Mouse (Mus musculus): ENCODE measurements around the gene Lamb3.
A peak's percentile ranks its signal among the peaks of the same experiment; 100 is the strongest.
"Not testable (repeated sequence)": the region's sequence is repeated elsewhere in the genome, so short reads cannot be mapped to it uniquely, and the experiment has no call there.

Gene Lamb3

DNA sequence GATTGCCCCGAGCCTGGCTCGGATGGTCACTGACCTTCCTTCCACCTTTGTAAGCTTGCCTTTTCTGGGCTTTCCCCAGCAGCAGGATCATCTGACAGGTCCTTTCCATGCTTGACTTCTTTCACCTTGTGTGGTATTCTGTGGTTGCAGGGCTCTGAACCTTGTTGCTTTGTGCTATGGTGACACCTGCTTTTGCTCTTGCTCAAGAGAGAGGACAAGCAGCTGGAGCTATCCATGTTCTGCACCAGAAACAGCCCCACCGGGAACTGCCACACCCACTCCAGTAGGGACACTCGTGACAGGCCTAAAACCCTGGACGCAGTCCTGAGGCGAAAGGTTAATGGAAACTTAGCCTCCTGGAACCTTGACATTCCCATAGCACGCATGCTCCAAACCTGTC is 43.9 kb downstream of the Lamb3 start:
- DNase-seq: no peak

DNA sequence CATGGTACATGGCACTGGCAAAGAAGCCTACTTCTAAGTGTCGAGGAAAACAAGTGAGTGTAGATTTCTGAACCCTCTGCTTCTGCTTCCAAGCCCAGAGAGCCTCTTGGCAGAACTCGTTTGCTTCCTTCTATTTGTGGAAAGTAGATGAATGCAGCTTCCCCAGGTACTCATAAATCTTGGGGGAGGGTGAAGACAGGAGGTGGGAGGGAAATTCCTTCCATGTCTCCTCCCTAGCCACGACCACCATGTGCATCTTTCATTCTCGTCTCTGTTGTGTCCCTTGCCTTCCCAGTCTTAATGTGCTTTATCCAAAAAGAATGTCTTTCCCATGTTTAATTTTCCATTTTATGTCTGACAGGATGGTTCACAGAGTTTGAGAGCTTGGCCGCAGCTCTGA is 45.1 kb downstream of the Lamb3 start:
- DNase-seq: no peak

DNA sequence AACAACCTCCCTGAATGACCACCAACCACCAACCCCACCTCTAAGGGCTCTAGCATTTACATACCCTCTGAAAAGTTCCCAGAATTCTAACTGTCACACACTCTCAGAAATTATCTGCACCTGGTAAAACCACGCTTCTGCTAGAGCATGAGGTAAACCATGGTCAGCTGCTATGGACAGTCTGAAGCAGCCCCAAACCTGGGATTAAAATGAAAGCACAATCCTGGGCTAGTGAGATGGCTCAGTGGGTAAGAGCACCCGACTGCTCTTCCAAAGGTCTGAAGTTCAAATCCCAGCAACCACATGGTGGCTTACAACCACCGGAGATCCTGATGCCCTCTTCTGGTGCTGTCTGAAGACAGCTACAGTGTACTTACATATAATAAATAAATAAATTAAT is 46.4 kb downstream of the Lamb3 start:
- not testable (repeated sequence) for DNase-seq

DNA sequence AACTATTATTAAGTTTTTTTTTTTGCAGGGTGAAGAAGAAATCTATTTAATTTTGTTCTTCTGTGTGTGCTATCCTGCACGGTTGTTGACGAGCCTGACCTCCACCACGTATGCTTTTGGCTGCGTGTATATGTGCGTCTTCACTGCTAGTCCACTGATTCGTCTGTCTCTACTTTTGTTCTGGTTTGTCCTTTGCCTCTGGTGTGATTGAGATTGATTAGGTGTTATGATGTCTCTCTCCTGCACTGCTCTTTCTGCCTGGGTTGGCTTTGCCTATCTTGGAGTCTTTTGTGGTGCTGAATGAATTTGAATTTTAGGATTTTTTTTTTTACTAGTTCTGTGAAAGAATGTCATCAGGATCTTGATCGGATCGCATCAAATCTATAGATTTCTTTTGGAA is 47.5 kb downstream of the Lamb3 start:
- no peak for DNase-seq

DNA sequence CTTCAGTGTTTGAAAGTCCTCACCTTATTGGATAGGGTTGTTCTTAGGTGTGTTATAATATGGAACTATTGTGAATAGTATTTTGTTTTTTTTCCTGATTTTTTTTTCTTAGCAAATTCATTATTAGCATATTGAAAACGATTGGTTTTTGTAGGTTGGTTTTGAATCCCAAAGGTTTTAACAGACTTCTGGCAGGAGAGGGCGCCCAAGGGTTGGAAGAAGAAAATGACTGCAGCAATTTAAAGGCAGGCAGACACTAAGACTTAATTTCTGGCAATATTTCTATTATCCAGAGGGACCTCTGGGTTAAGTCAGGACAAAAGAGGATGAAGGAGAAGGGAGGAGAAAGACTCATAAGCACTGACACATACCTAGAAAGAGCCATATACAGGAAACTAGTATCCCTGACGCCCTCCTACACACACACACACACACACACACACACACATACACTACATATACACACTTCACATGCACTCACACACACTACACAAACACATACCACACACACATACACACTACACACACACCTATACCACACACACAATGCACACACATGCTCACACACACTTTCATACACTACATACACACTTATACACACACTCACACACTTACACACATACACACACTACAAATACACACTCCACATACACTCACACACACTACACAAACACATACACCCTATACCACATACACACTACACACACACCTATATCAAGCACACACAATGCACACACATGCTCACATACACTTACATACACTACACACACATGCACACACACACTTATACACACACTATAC is 48.2 kb downstream of the Lamb3 start:
- peak; percentile 63 for DNase-seq

DNA sequence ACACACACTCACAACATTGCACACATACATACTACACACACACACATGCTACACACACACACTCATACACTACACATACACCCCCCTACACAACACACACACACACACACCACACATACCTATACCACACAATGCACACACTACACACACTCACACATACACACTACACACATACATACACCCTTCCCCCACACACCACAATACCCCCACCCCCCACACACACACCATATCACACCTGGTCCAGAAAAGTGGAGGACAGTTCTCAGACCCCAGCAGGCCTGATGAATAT is 48.7 kb downstream of the Lamb3 start:
- DNase-seq: no peak

DNA sequence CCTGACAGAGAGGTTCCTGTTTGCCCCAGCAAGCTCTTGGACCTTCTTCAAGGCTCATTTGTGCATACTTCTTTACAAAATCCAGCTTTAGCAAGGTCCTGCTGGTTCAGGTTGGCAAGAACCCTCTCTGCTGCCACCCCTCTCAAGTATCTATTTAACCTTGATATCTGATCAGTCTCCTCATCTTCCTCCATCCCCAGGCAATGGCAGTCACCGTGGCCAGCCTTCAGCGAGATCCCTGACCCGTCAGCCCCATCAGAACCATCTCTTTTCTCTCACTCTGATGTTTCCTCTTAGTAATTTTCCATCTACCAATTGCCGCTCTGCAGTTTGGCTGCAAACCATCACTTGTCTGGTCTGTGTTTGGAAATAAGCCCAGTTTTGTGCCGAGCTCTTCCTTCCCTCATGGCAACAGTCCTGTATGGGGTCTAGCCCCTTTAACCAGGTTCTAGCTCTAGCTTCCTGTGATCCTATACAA is 49.2 kb downstream of the Lamb3 start:
- DNase-seq: no peak

DNA sequence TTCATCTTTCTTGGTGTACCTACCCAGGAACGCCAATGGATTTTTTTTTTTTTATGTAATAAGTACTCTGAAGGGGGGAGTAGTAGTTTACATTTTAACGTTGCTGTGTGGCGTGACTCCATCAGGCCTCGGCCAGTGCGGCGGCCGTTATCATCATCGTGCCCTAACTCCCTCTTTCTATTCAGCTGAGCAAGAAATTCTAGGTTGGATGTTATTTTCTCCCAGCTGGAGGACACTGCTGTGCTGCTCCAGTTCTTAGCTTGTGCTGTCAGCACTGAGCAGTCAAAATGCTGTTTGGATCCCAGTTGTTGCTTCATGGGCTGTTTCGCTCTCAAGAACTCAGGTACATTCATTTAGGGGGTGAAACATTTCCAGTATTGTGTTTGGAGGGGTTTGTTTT is 52.1 kb downstream of the Lamb3 start:
- no peak for DNase-seq

DNA sequence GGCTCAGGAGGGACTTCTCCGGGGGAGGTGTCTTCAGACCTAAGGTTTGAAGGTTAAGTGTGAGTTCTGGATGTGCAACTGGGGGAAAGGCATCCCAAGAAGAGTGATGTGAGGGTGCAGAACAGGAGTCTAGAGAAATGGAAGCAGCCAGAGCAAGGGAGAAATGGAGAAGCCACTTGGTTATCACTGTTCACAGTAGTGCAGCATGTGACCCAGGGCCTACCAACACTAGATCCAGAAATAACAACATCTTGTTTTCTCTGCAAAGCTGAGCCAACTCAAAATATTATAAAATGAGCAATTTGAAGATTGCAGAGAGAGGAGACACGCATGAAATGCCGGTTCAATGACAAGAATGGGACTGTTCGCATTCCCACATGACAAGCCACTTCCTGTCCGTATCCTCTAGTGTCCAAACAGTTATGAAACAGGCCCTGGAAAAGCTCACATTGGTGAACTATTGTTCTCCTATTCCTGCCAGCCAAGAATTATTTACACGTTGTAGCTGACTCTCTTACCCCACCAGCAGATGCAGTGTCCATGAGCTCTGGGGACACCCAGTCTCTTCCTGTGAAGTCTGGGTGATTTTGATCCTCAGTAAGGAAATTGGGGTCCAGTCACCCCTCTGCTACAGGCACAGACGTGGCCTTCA is 54.5 kb downstream of the Lamb3 start:
- DNase-seq: no peak

DNA sequence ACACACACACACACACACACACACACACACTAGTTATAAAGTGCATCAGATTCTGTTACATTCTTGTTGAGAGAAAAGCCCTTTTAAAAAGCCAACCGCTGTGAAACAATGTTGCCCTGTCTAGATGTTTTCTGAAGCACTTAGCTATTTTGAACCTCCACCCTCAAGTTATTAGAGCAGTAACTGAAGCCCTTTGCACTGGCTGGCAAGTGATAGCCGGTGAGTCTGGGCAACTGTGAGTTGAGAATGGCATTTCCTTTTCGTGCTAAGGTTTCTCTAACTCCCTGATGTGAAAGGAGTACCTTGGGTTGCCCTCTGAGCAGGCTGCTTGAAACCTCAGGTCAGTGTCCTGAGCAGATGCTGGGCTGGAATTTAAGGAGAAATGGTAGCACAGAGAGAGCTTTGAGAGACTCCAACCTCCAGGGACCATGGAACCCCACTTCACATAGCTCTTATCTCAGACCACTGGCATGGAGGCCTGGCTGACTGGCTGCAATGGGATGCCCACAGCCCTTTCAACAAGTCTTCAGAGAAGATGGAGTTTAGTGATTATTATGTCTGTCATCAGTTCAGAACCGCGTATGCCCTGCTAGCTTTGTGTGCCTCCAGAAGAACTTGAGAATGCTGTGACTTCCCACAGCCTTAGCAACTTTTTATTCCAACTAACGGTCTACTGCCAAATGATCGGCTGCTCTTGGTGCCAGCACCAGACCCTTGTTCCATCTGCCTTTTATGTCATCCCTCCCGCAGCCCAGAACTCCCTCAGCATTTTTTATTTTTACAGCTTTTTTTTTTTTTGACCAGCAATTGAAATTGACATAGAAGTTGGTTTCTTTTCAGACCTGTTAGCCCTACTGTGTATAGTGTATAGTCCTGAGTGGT is 55.8 kb downstream of the Lamb3 start:
- DNase-seq: peak; percentile 29

DNA sequence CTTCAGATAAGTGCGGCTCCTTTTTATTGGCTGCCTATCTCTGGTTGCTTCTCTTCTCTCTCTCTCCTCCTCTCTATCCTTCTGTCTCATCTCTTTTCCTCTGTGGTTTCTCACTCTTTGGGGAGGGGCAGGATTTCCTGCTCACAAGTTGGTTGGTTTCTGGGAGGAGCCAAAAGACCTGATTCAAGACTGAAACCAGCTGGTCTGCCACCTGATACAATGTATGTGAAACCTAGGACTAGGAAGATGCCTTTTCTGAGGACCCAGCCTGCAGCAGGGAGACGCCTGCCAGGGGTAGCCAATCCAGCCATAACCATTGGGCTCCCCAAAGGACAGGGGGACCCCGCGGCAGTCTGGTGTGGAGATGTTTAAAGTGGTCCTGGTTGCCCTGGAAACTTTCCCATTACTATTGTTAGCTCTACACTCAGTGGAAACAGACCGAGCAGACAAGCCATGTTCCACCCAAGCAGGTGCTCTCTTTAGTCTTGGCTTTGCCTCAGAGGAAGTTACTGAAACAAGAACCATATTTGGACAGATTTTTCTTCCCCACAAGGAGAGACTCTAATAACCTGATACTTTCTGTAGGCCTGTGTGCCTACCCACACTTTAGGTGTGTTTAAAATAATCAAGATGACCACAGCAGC is 56.6 kb downstream of the Lamb3 start, which contains the start of gene Hsd11b1:
Hsd11b1 (minus strand) TSS at position 121 of the 644 bp plus-strand sequence.
- DNase-seq: no peak

DNA sequence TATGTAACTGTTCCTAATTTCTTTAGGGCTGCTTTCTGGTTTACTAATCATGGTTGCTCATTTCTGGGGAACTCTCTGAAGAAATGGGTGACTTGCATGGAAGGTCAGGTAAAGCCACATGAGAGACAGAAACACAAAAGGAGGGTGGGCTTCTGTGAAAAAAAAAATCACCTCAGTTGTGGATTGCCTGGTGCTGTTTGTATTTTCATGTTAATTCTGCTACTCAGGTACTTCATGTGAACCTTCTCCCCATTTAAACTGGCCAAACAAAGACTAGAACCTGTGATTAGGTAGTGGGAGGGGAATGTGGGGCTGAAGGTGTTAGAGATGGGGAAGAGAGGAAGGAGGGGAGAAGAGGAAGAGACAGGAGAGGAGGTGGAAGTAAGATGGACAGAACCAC is 58.2 kb downstream of the Lamb3 start:
- no peak for DNase-seq

DNA sequence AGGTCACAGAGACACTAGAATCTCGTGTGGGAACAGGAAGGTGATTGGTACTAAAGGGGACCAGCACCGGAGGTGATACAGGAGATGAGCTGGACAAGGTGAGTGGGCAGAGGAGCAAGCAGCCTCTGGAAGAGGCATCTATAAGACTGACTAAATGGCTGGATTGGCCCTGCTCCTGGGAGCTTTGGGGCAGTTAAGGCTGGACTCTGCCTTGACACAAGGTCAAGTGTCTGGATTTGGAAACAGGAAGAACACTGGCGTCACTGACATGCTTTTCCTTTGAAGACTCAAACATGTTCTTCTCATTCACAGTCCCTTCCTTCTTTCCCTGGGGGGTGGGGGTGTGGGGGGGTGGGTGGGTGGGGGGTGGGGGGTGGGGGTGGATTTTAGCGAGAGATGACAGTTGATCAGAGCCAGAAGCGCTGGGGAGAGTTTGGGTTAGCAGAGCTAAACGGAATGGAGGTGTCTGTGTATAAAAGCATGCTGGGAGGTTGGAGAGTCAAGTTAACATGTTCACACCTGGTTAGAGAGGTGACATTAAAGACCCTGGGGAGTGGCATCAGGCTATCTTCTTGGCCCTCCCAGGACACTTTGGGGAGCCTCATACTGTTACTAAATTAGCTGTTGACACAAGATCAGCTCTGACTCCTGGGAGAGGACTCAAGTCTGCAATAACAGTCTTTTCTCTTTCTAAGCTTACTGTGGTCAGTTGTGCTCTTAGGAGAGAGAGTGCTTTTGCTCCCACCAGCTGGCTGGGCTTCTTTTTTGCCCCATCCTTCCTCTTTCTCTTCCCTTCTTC is 63.7 kb downstream of the Lamb3 start:
- no peak for DNase-seq

DNA sequence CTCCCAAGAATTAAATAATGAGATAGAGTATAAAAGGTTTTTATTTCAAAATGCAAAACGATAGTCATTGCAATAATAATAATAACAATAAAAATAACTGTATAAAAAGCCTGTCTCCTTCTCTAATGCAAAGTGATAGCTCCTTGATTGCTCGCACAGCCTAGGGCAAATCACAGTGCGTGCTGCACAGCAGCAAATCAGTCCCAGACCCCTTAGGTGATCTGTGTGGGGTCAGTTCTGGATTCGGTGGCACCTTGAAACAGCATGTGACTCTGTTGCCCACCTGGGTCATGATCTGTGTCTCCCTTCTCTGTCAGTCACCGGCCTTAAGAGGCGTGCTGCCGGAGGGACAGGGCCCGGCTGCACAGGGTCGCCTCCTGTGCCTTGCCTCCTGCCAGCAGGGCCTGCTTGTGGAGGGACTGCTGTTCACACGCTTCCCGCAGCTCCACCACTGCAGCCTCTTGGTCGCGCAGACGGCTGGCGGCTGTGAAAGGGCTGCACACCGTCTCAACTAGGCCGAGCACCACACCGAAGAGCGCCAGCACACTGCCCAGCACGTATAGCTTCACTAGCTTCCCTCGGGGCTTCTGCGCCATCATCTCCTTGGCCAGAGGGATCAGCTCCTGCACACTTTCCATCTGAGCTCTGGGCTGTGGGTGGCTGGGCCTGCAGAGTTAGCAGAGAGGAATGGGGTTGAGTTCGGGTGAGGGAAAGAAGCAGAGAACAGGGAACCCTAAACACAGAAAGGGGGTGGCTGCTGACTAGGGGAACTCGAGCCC is 64.8 kb downstream of the Lamb3 start:
- peak; percentile 34 for DNase-seq

DNA sequence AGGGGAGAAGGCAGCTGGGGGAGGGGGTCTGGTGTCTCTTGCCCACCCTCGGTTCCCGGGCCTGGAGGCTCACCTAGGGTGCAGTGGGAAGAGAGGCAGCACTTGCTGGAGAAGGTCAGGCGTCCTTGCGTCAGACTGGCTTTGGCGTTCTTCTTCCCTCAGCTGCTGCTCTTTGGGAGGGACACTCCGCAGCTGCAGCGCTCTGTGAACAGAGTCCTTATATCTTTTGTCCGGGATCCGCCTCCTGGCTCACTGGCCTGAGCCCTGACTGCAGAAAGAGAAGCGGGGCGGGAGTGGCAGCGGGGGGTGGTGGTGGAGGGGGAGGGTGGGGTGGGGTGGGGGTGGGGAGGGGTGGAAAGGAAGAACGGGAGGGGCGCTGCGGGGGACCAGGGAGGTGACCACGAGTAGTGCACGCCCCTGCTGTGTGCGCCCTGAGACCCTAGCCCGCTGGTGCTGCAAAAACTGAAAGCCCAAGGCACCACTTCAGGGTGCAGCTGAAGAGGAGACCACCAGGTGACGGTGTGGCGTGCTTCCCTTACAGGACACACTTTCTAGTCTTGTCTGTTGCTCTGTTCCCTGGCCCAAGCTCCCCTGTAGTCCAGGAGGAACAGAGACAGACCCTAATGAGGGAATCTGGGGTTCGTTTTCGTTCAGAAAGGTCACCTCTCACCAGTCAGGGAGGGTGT is 65.6 kb downstream of the Lamb3 start, which contains the start of gene G0s2:
G0s2 (minus strand) TSS at position 302 of the 686 bp plus-strand sequence.
- DNase-seq: peak; percentile 77

DNA sequence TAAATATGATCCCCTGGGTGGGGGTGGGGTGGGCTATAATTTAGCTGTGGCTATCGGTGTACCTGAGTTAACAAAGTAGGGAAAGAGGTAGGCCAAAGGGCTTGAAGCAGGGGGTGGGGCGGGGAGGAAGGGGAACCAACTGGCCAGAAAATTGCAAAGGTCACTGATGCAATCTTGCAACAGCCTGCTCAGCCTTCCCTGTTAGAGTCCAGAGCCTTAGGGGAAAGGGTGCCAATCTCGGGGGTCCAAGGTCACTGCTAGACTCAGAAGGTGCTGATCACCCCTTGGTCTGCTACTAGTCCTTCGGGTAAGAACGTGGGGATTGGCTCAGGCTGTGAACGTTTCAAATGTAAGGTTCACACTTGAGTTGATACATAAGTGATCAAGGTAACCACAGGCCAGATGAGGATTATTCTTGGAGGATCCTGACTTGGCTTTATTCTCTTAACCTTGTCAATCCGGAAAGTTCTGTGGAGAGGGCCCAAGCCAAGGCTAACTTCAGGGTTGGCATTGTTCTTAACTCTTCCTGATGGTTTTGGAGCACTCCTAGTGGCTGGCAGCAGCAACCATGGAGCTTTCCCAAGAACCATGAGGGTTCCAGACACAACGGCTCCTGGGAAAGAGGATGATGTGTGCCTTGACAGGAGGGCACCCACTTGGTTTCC is 67.0 kb downstream of the Lamb3 start:
- no peak for DNase-seq

DNA sequence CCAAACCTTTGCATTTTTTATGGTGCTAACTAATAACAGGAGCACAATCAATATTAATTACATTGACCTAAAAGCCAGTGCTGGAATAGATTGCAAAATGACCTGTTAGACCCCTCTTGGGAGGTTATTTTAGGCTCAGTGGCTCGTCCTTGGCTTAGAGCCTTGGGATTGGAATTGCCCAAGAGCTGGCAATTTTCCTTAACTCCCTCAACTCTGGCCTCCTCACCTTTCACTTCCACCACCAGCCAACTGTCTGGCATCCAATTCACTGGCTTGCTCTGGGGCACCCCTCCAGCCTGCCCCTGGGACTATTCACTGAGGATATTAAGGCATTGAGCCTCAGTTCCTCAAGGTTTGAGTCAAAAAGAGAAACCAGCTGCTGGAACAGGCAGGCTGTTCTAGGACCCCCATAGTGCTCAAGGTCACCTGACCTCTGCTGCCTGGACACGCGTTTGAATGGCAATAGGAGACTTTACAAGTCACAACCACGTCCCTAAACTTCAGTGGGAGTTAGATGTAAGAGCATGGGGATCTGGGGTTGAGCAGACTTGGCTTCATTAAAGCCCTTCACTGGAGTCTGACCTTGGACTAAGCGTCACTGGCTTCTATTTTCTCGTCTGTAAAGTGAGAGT is 71.0 kb downstream of the Lamb3 start:
- no peak for DNase-seq

DNA sequence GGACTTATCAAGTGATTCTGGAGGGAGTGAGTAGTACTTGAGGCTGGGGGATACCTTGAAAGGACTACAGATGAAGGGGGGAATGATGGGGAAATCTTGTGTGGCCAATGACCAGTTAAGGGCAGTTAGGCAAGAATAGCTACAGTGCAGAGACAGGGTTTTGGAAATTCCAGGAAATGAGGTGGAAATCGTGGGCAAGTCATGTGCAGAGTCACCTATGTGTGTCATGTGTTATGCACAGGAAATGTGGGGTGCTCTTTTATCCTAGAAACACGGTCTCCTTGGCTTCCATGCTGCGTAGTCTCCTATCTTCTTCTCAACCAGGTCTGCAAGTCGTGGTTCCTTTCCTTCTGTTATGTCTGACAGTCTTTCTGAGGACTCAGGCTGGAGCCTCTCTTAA is 72.0 kb downstream of the Lamb3 start:
- DNase-seq: no peak

DNA sequence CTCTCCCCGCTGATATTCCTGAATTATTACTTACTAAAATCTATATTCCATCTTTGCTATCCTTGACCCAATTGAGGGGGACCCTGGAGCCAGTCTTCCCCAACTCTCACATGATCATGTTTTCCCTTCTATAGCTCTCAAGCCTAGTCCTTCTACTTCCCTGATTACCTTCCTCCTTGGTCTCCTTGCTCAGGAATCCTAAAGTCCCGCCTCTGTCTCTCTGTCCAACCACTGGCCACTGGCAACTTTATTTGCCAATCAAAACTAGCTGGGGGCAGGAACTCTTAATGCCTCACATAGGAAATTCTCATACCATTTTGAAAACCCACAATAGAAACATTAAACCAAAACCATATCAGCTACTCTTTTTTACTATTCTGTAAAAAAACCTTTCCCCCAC is 73.8 kb downstream of the Lamb3 start:
- no peak for DNase-seq
